Mouse (Mus musculus) neutrophil, adult 83 days (primary cell): ENCODE data around the gene Olfr26. TPM values are rescaled to one million over a fixed set of nuclear protein-coding genes. Genes with fewer than 3 reads are reported as not detected.

Experiments used
- total RNA-seq, 2 experiments: library from RNA; stranded (reverse); gene quantifications; one replicate each; pipeline ENCODE4 v1.2.4; 2023

Olfr26 gene
- not detected for total RNA-seq

DNA sequence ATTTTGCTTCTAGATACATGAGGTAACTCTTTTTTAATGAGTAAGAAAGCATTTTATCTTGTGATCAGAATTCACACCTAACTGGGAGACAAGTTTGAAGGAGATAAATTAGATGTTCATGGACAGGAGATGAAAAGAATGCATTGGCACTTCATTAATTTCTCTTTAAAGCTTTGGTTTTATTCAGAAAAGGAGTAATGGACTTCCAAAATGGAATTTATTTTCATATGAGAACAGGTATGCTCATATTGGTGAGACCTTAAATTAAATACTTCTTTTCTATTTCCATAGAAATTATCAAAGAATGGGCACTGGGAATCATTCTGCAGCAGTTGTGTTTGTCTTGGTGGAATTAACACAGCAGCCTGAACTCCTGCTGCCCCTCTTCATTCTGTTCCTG is at the start of gene Olfr26:
TSS of gene Olfr26 (plus strand) at position 301 of the 400 bp plus-strand sequence.

DNA sequence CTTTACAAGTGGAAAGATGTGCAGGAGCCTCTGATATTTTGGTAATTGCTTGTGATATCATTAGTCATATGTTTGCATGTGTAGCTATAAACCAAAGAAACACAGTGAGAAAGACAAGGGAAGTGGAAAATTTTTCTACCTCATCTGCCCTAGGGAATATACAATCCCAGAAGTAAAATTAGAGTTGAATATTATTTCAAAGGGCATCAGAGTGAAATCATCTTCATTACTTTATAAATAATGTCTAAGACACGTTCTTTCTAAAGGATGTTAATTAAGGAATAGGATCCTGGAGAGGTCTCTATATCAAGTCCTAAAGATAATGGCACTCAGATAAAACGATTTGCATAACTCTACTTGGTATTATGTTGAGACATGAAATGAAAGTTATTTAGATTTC is 40.5 kb upstream of the Olfr26 start, which contains the start of gene Olfr922:
TSS of gene Olfr922 (plus strand) at position 301 of the 400 bp plus-strand sequence.

GRCm38 (mm10) chr9:38826245-38826644 is 28.6 kb upstream of the Olfr26 start, which contains the start of gene Olfr923:
Gene Olfr923, plus strand, starts transcription at chr9:38826545.

GRCm38 (mm10) chr9:38844149-38844548 is 10.7 kb upstream of the Olfr26 start, which contains the start of gene Olfr924:
Gene Olfr924, plus strand, starts transcription at chr9:38844449.

DNA sequence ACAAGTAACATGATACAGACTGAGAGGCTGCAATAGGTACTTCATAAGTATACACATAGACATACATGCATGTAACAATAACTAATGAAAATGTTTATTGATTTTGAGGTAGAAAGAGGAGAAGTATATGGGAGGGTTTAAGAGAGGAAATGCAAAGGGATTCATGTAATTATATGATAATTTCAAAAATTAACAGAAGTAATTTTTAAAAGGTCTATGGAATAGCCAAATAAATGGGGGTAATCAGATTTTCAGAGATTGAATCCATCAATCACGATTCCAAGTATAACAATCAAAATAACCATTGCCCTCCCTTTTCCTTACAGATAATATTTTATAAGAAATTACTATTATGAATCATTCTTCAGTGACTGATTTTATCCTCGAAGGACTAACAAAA is 22.0 kb downstream of the Olfr26 start, which contains the start of gene Olfr926:
TSS of gene Olfr926 (plus strand) at position 301 of the 400 bp plus-strand sequence.

Other genes starting within 250 kb of the Olfr26 start
- not detected for gene Olfr914, start 250.0 kb upstream of the Olfr26 start, total RNA-seq
- gene Olfr916, start 195.2 kb upstream of the Olfr26 start, total RNA-seq, result not detected
- not detected for gene Olfr917, start 189.2 kb upstream of the Olfr26 start, total RNA-seq
- not detected for gene Olfr918, start 180.5 kb upstream of the Olfr26 start, total RNA-seq
- gene Olfr919, start 151.4 kb upstream of the Olfr26 start, total RNA-seq, result not detected
- gene Vwa5a, start 136.8 kb upstream of the Olfr26 start, total RNA-seq, result 10 to 100 TPM; 23.1 to 26.8 TPM
- under 1 TPM in 1 of 2 experiments, not detected in 1; 0.11 TPM for gene Olfr920, start 102.8 kb upstream of the Olfr26 start, total RNA-seq
- gene Olfr921, start 82.0 kb upstream of the Olfr26 start, total RNA-seq, result not detected
- gene Olfr922, start 40.4 kb upstream of the Olfr26 start, total RNA-seq, result not detected
- not detected for gene Olfr923, start 28.5 kb upstream of the Olfr26 start, total RNA-seq
- not detected for gene Olfr924, start 10.6 kb upstream of the Olfr26 start, total RNA-seq
- not detected for gene Olfr926, start 22.1 kb downstream of the Olfr26 start, total RNA-seq
- not detected for gene Olfr930, start 74.7 kb downstream of the Olfr26 start, total RNA-seq
- gene Olfr933, start 117.3 kb downstream of the Olfr26 start, total RNA-seq, result not detected
- gene Olfr934, start 133.3 kb downstream of the Olfr26 start, total RNA-seq, result not detected
- gene Olfr935, start 144.6 kb downstream of the Olfr26 start, total RNA-seq, result not detected
- not detected for gene Olfr146, start 168.3 kb downstream of the Olfr26 start, total RNA-seq
- not detected for gene Olfr937, start 209.9 kb downstream of the Olfr26 start, total RNA-seq
- gene Olfr938, start 223.8 kb downstream of the Olfr26 start, total RNA-seq, result not detected